Mouse (Mus musculus) MEL (cell line): ENCODE measurements around the gene Orm2. TPM values are rescaled to one million over a fixed set of nuclear protein-coding genes. Genes with fewer than 3 reads are reported as not detected.

Experiments
- DNase-seq: peaks from one replicate; pipeline ENCODE4 v3.0.0; 2011; ENCODE audit warnings: low read depth, low spot score
- H3K27ac ChIP-seq: 2 replicates; pipeline ENCODE4 v1.5.1; 2012; ENCODE audit warnings: low read depth, mild to moderate bottlenecking, control low read depth, low read length, moderate library complexity; ENCODE audit not compliant: control insufficient read depth
- H3K27me3 ChIP-seq, 2 experiments: fragments of 150-350 bp in 1 of 2; sonication (generic) in 1 of 2; 2 replicates each; pipeline ENCODE4 v1.6.1; 2012; ENCODE audit warnings: low read length in 2 of 2, mild to moderate bottlenecking in 2 of 2, improper control_type of control experiment in 1 of 2, moderate library complexity in 1 of 2; ENCODE audit not compliant: insufficient read depth in 2 of 2, control insufficient read depth in 1 of 2
- H3K36me3 ChIP-seq, 2 experiments: 2 replicates each; pipeline ENCODE4 v1.6.1; 2012 to 2014; ENCODE audit warnings: low read length in 2 of 2, improper control_type of control experiment in 1 of 2, inconsistent platforms in 1 of 2, mild to moderate bottlenecking in 1 of 2; ENCODE audit not compliant: insufficient read depth in 2 of 2, control insufficient read depth in 1 of 2
- H3K4me1 ChIP-seq, 2 experiments: fragments of 150-350 bp in 1 of 2; sonication (generic) in 1 of 2; 2 replicates each; pipeline ENCODE4 v1.6.1; 2012; ENCODE audit warnings: low read length in 2 of 2, improper control_type of control experiment in 1 of 2, mild to moderate bottlenecking in 1 of 2; ENCODE audit not compliant: insufficient read depth in 2 of 2, control insufficient read depth in 1 of 2
- H3K4me3 ChIP-seq, 2 experiments: fragments of 150-350 bp in 1 of 2; sonication (generic) in 1 of 2; 2 replicates each; pipeline ENCODE4 v1.5.1; 2012; ENCODE audit warnings: low read depth in 2 of 2, low read length in 2 of 2, mild to moderate bottlenecking in 2 of 2, moderate library complexity in 2 of 2, control low read depth in 1 of 2, improper control_type of control experiment in 1 of 2; ENCODE audit not compliant: control insufficient read depth in 1 of 2, insufficient read depth in 1 of 2
- H3K79me2 ChIP-seq: 2 replicates; pipeline ENCODE4 v1.6.1; 2012; ENCODE audit warnings: mild to moderate bottlenecking, low read length, moderate library complexity; ENCODE audit not compliant: control insufficient read depth, poor library complexity, insufficient read depth
- H3K9ac ChIP-seq: 2 replicates; pipeline ENCODE4 v1.6.1; 2012; ENCODE audit warnings: low read depth, mild to moderate bottlenecking, control low read depth, low read length, moderate library complexity; ENCODE audit not compliant: control insufficient read depth, poor library complexity, severe bottlenecking
- H3K9me3 ChIP-seq: fragments of 150-350 bp; sonication (generic); replicated peaks from 2 replicates; pipeline ENCODE4 v1.6.1; 2012; ENCODE audit warnings: mild to moderate bottlenecking, low read length, improper control_type of control experiment, moderate library complexity; ENCODE audit not compliant: insufficient read depth
- CHD2 ChIP-seq: IDR thresholded peaks from 2 replicates; pipeline ENCODE4 v1.6.1; 2011; ENCODE audit warnings: low read length, improper control_type of control experiment
- E2F4 ChIP-seq: IDR thresholded peaks from 2 replicates; pipeline ENCODE4 v1.6.1; 2011; ENCODE audit warnings: low read depth, low read length, improper control_type of control experiment, borderline replicate concordance
- ETS1 ChIP-seq: IDR thresholded peaks from 2 replicates; pipeline ENCODE4 v1.6.1; 2012; ENCODE audit warnings: low read depth, mild to moderate bottlenecking, inconsistent platforms, low read length, improper control_type of control experiment, moderate library complexity
- GABPA ChIP-seq: IDR thresholded peaks from 2 replicates; pipeline ENCODE4 v1.6.1; 2012; ENCODE audit warnings: low read depth, mild to moderate bottlenecking, inconsistent platforms, low read length, improper control_type of control experiment, moderate library complexity
- MAX ChIP-seq: IDR thresholded peaks from 2 replicates; pipeline ENCODE4 v1.6.1; 2011; ENCODE audit warnings: low read length, improper control_type of control experiment
- MAZ ChIP-seq: IDR thresholded peaks from 2 replicates; pipeline ENCODE4 v1.6.1; 2012; ENCODE audit warnings: low read depth, mild to moderate bottlenecking, inconsistent platforms, low read length, improper control_type of control experiment
- MEF2A ChIP-seq: IDR thresholded peaks from 2 replicates; pipeline ENCODE4 v1.6.1; 2014; ENCODE audit warnings: low read depth, mild to moderate bottlenecking, inconsistent platforms, low read length, improper control_type of control experiment; ENCODE audit not compliant: poor library complexity, insufficient replicate concordance, severe bottlenecking; ENCODE audit errors: extremely low read depth
- MXI1 ChIP-seq: IDR thresholded peaks from 2 replicates; pipeline ENCODE4 v1.6.1; 2011; ENCODE audit warnings: mild to moderate bottlenecking, low read depth, low read length, improper control_type of control experiment
- MYC ChIP-seq: IDR thresholded peaks from 2 replicates; pipeline ENCODE4 v1.6.1; 2011; ENCODE audit warnings: low read depth, mild to moderate bottlenecking, low read length, improper control_type of control experiment, moderate library complexity
- POLR2A ChIP-seq, 2 experiments: IDR thresholded peaks; 2 replicates each; pipeline ENCODE4 v1.6.1; 2011 to 2012; ENCODE audit warnings: low read length in 2 of 2, mild to moderate bottlenecking in 2 of 2, control low read depth in 1 of 2, improper control_type of control experiment in 1 of 2, low read depth in 1 of 2, moderate library complexity in 1 of 2; ENCODE audit not compliant: control insufficient read depth in 1 of 2, insufficient read depth in 1 of 2, poor library complexity in 1 of 2
- POLR2AphosphoS5 ChIP-seq: IDR thresholded peaks from 2 replicates; pipeline ENCODE4 v1.6.1; 2012; ENCODE audit warnings: low read depth, borderline replicate concordance, mild to moderate bottlenecking, inconsistent platforms, low read length, moderate library complexity, mixed read lengths
- RAD21 ChIP-seq: IDR thresholded peaks from 2 replicates; pipeline ENCODE4 v1.6.1; 2011; ENCODE audit warnings: mild to moderate bottlenecking, low read depth, low read length, improper control_type of control experiment
- RCOR1 ChIP-seq: IDR thresholded peaks from 2 replicates; pipeline ENCODE4 v1.6.1; 2012; ENCODE audit warnings: low read depth, mild to moderate bottlenecking, inconsistent platforms, low read length, improper control_type of control experiment
- SMC3 ChIP-seq: IDR thresholded peaks from 2 replicates; pipeline ENCODE4 v1.6.1; 2011; ENCODE audit warnings: low read depth, low read length, improper control_type of control experiment
- TAL1 ChIP-seq: IDR thresholded peaks from 2 replicates; pipeline ENCODE4 v1.6.1; 2012; ENCODE audit warnings: mild to moderate bottlenecking, inconsistent platforms, low read length, moderate library complexity, mixed read lengths
- TBP ChIP-seq: IDR thresholded peaks from 2 replicates; pipeline ENCODE4 v1.8.0; 2011; ENCODE audit warnings: low read depth, low read length, improper control_type of control experiment
- UBTF ChIP-seq: IDR thresholded peaks from 2 replicates; pipeline ENCODE4 v1.6.1; 2012; ENCODE audit warnings: low read depth, mild to moderate bottlenecking, inconsistent platforms, low read length, improper control_type of control experiment, moderate library complexity, borderline replicate concordance; ENCODE audit not compliant: insufficient read depth
- USF1 ChIP-seq: IDR thresholded peaks from 2 replicates; pipeline ENCODE4 v1.6.1; 2014; ENCODE audit warnings: low read depth, mild to moderate bottlenecking, inconsistent platforms, low read length, improper control_type of control experiment, moderate library complexity
- USF2 ChIP-seq, 2 experiments: IDR thresholded peaks; 2 replicates each; pipeline ENCODE4 v1.6.1; 2011 to 2012; ENCODE audit warnings: improper control_type of control experiment in 2 of 2, low read length in 2 of 2, borderline replicate concordance in 1 of 2, inconsistent platforms in 1 of 2, low read depth in 1 of 2, mild to moderate bottlenecking in 1 of 2; ENCODE audit not compliant: insufficient read depth in 1 of 2
- ZKSCAN1 ChIP-seq: IDR thresholded peaks from 2 replicates; pipeline ENCODE4 v1.6.1; 2012; ENCODE audit warnings: low read depth, mild to moderate bottlenecking, inconsistent platforms, low read length, improper control_type of control experiment, moderate library complexity
- ZMIZ1 ChIP-seq: IDR thresholded peaks from 2 replicates; pipeline ENCODE4 v1.6.1; 2012; ENCODE audit warnings: low read depth, mild to moderate bottlenecking, inconsistent platforms, low read length, improper control_type of control experiment, moderate library complexity
- polyA plus RNA-seq, 2 experiments: library from polyadenylated mRNA; stranded (reverse) in 1 of 2; unstranded in 1 of 2; fragments of >175 nt in 1 of 2; fragments of >200 nt in 1 of 2; gene quantifications; 2 replicates each; pipeline versions ENCODE4 v1.2.1 to v1.2.4; 2012; ENCODE audit warnings: low replicate concordance in 2 of 2, low read depth in 1 of 2; ENCODE audit not compliant: insufficient read length in 2 of 2, insufficient read depth in 1 of 2, missing spikeins in 1 of 2
- total RNA-seq: library from RNA; depleted of rRNA; stranded (reverse); fragments of 300-350 nt; gene quantifications from 2 replicates; pipeline ENCODE4 v1.2.3, GENCODE M21; 2012; rRNA removed

Orm2 gene
- not detected in 2 replicates for total RNA-seq
- polyA plus RNA-seq, result not detected

DNA sequence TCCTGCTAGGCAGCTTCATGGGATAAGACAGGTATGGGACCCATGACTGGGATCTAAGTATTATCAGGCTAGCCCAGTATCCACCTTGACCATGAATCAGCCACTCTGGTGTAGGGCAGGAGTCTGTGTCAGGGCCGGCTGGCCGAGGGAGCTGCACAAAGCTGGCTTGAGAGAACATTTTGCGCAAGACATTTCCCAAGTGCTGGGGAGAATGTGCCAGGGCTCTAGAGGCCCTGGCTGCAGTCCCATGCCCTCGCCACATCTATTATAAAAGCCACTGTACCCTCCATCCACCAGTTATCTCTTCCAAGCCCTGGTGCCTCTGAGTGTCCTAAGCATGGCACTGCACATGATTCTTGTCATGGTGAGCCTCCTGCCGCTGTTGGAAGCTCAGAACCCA lies at the start of gene Orm2:
Gene Orm2 (plus strand): TSS at position 300 of the 400 bp plus-strand sequence.
- Histone ChIP-seq H3K27me3 (no peaks in the 10 kb centered on the region), H3K79me2 (no peaks in the 10 kb centered on the region), H3K4me1 (no peaks in the 10 kb centered on the region), H3K36me3 (no peaks in the 10 kb centered on the region), H3K4me3 (no peak within 1 kb of the TSS), H3K9me3 (no peaks in the 10 kb centered on the region), H3K27ac (no peak within 1 kb of the TSS), H3K9ac (no peak within 1 kb of the TSS)
- no peak for DNase-seq
- no peak for TF ChIP-seq RCOR1
- no peak for TF ChIP-seq USF2 (IDR thresholded peaks at IDR 0.05; ENCODE audit: borderline replicate concordance in 1 of 2, insufficient read depth in 1 of 2, low read depth in 1 of 2, low read length in 2 of 2)
- no peak for TF ChIP-seq SMC3
- no peak for TF ChIP-seq E2F4
- no peak for TF ChIP-seq MAZ
- no peak for TF ChIP-seq MYC
- TF ChIP-seq MXI1, result no peak
- TF ChIP-seq POLR2AphosphoS5, result no peak
- TF ChIP-seq MEF2A, result no peak
- no peak for TF ChIP-seq CHD2
- TF ChIP-seq UBTF, result no peak
- TF ChIP-seq ZKSCAN1, result no peak
- TF ChIP-seq TAL1, result no peak

DNA sequence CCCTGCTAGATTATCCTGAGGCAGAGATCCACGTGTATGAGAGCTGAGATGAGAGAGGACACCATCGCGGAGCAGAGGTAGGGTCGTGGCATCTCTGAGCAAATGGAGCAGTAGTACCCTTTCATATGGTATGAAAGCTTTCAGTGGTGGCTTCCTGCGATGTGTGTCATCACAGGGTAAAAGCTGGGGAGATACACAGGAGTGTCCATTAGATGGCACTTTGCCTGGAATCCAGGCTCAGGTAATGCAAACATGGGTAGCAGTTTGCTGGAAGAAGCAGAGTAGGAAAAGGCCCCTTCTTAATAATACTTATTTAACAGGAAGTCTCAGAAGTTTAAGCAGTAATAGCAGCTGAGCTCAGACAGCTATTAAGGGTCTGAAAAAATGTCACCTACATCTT lies 48.2 kb upstream of the Orm2 start:
- no peak for TF ChIP-seq ETS1
- TF ChIP-seq MYC, result no peak
- TF ChIP-seq POLR2A (IDR thresholded peaks at IDR 0.05; ENCODE audit: control insufficient read depth in 1 of 2, insufficient read depth in 1 of 2, low read depth in 1 of 2, low read length in 2 of 2, poor library complexity in 1 of 2), result no peak
- TF ChIP-seq TBP, result no peak
- TF ChIP-seq USF1, result no peak
- TF ChIP-seq POLR2AphosphoS5, result no peak
- no peak for TF ChIP-seq USF2 (IDR thresholded peaks at IDR 0.05; ENCODE audit: borderline replicate concordance in 1 of 2, insufficient read depth in 1 of 2, low read depth in 1 of 2, low read length in 2 of 2)
- no peak for TF ChIP-seq ZMIZ1
- no peak for TF ChIP-seq MAX
- TF ChIP-seq RAD21, result no peak
- no peak for TF ChIP-seq GABPA
- Histone ChIP-seq H3K9me3 (no peaks in the 10 kb centered on the region), H3K4me3 (no peak overlapping the region), H3K79me2 (no peaks in the 10 kb centered on the region), H3K9ac (no peak overlapping the region), H3K27me3 (no peaks in the 10 kb centered on the region), H3K27ac (no peak overlapping the region), H3K36me3 (no peaks in the 10 kb centered on the region), H3K4me1 (no peaks in the 10 kb centered on the region)
- no peak for DNase-seq
